Mouse (Mus musculus) left cerebral cortex, adult 11 months (tissue): ENCODE data around the gene Olfr1257.
"Not testable (repeated sequence)": the region's sequence is repeated elsewhere in the genome, so short reads cannot be mapped to it uniquely, and the experiment has no call there.

Experiments
- DNase-seq: peaks from one replicate; pipeline ENCODE4 v3.0.0; 2022; ENCODE audit warnings: low spot score

The Olfr1257 gene

DNA sequence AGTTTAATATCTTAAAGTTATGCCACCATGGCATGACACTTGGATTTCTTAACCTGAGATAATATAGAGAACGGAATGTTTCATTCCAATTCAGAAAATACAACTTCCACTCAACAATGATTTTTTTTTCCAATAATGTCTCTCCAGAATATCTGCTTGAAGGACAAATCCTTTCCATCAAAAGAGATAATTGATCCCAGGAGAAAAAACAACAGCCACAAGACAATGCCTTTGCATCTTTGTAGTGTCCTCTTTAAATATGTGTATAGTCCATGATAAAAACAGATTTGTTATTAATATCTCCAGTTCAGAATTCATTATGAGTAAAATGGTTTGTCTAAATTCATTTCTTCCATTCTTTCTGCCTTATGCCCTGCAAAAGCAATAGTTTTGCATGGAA is at the start of gene Olfr1257:
TSS of gene Olfr1257 (plus strand) at position 301 of the 400 bp plus-strand sequence.
- DNase-seq = no peak

DNA sequence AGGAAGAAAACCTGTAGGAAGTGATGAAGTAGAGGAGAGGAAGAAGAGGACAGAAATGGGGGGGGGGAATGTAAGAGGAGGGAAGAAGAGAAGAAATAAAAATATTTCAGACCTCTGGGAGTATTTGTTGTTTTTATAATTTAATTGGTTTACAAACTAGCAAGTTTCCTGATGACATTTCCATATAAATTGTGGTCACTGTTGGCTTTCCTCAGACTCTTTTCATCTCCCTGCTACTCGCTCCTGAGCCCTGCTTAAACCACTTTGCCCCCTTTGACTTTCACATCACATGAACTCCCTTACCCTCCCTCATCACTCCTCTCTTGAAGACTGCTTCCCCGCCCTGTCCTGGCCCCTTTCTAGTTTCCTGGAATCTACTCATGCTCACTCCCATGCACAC is 36.8 kb upstream of the Olfr1257 start, which contains the start of gene Olfr1256:
TSS of gene Olfr1256 (minus strand) at position 101 of the 400 bp plus-strand sequence.
- no peak for DNase-seq

DNA sequence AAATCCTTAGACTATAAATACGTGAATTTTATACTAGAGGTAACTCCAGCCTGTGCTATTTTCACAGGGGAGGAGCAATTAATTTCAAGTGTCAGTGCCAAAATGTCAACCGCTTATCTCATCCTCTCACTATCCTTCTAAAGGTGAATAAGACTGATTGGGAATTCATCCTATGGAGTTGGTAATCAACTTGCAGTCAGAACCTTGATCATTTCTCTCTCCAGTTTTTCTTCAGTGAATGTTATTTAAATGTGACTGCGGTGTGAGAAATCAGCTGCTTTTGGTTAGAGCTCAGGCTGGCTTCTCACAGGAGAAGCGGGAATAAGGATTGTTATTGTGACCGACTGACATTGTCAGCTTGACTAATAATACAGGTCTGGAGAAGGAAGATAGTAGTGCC is 30.1 kb upstream of the Olfr1257 start, which contains the start of gene Olfr48:
TSS of gene Olfr48 (minus strand) at position 101 of the 400 bp plus-strand sequence.
- no peak for DNase-seq

DNA sequence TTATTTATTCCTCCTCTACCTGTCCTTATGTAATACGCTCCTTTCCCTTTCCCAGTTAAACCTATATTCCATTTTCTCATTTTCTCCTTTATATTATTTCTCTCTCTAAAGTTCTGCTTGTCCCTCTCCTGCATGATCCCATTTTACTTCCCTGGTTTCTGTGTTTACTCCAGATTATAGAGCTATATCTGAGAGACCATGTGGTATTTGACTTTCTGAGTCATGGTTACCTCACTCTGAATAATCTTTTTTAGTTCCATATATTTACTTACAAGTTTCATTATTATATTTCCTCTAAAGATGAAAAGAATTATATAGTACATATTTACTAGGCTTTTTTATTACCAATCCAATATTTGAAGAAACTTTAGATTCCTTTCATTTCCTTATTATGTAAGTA is 29.0 kb upstream of the Olfr1257 start:
- no peak for DNase-seq

DNA sequence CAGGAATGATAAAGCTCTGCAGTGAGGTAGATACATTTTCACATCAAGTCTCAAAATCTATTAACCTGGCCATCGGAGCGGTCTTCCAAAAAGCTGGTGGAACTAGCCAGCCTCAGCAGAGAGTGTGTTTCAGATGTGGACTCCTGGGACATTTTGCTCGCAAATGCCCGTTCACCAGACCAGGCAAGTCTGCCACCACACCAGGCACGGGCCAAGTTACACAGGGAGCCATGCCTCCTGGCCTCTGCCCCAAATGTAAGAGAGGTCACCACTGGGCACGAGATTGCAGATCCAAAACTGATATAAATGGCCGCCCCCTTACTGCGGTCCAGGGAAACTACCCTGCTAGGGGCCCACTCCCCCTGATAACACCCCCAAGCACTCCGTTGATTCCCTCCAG is 34.4 kb downstream of the Olfr1257 start:
- DNase-seq = not testable (repeated sequence)

DNA sequence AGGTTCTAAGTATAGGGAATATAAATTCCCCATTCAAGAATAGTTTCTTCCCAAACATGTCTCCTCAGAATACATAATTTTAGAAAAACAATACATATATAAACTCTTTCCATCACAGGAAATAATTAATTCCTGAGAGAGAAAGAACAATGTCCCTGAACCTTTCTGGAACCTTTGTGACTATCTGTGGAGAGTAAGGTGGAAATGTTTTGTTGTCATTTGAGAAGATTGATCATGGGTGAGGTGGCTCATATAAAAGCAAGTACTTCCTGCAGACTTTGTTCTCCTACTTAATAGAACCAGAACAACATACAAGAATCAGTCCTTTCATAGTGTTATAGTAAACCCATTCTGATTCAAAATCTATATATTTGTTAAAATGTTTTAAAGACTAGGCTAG is 48.8 kb downstream of the Olfr1257 start, which contains the start of gene Olfr1258:
TSS of gene Olfr1258 (plus strand) at position 301 of the 400 bp plus-strand sequence.
- no peak for DNase-seq
